ENCODE assay signal across 23 mouse cellular contexts in the genomic region with DNA sequence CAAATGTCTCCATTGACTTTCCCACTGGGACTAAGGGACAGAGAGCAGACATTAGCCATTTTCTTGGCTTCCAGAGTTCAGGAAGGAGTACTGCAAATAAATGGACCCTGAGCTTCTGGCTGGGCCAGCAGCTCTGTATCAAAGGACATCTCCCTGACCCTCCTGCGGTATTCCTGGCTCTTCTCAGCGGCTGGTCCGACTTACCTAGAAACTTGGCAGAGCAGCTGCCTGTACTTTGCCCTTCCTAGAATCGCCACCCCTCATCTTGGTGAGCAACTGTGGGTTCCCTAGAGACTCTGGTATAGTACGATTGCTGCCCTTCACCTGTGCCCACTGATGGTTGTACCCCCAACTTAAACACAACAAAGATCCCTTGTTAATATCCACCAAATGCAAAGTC. TPM values are rescaled to one million over a fixed set of nuclear protein-coding genes. Genes with fewer than 3 reads are reported as not detected.
DNase-seq lines count a peak whose midpoint lies in the region; ATAC-seq lines count a peak whose summit lies in the region.
"Had no signal": no experiment of that assay in that cellular context is flagged by ENCODE, and none has a peak within 500 bp of the region (broad histone marks: within the 10 kb centered on the region; RNA-seq: fewer than 3 reads in every experiment).

No protein-coding gene starts in this region.

- peaks cover 49% of the 10 kb centered on the region for H3K4me1 ChIP-seq in kidney, embryonic 15.5 days

- no peak overlapping the region for H3K9ac ChIP-seq in kidney, embryonic 15.5 days
- H3K9ac ChIP-seq: embryonic facial prominence, embryonic 12.5 days; embryonic facial prominence, embryonic 15.5 days; forebrain, postnatal 0 days; heart, embryonic 13.5 days; hindbrain, embryonic 14.5 days had no signal

- H3K27ac ChIP-seq in kidney, embryonic 15.5 days: no peak overlapping the region
- H3K27ac ChIP-seq: embryonic facial prominence, embryonic 12.5 days; embryonic facial prominence, embryonic 15.5 days; gastrocnemius, adult 2 months; heart, embryonic 10.5 days; heart, embryonic 13.5 days; hindbrain, embryonic 14.5 days had no signal

- WGBS in kidney, embryonic 15.5 days: 89% methylated on average over 5 of the region's 5 CpGs

- no peaks in the 10 kb centered on the region for H3K27me3 ChIP-seq in kidney, embryonic 15.5 days
- H3K27me3 ChIP-seq: embryonic facial prominence, embryonic 12.5 days; embryonic facial prominence, embryonic 15.5 days had no signal

- no peak for ATAC-seq in cerebellum, adult (ENCODE audit: insufficient number of reproducible peaks, low FRiP score, low TSS enrichment)
- ATAC-seq in kidney, embryonic 15.5 days (replicated peaks; ENCODE audit: low FRiP score): no peak
- ATAC-seq: activated CD4-positive, CD25-positive, alpha-beta regulatory T cell, adult 4 months; forebrain, embryonic 14.5 days; forebrain, postnatal 0 days had no signal

- no peaks in the 10 kb centered on the region for H3K9me3 ChIP-seq in kidney, embryonic 15.5 days (replicated peaks)
- H3K9me3 ChIP-seq: embryonic facial prominence, embryonic 12.5 days; embryonic facial prominence, embryonic 15.5 days; heart, embryonic 10.5 days; heart, embryonic 13.5 days had no signal

- no peak overlapping the region for H3K4me2 ChIP-seq in kidney, embryonic 15.5 days
- H3K4me2 ChIP-seq: embryonic facial prominence, embryonic 12.5 days; embryonic facial prominence, embryonic 15.5 days; heart, embryonic 13.5 days; hindbrain, embryonic 14.5 days had no signal

- no peak overlapping the region for H3K4me3 ChIP-seq in kidney, embryonic 15.5 days (replicated peaks)
- H3K4me3 ChIP-seq: embryonic facial prominence, embryonic 12.5 days; embryonic facial prominence, embryonic 15.5 days; gastrocnemius, adult 2 months; heart, embryonic 10.5 days; heart, embryonic 13.5 days had no signal

- peaks cover 16% of the 10 kb centered on the region for H3K36me3 ChIP-seq in kidney, embryonic 15.5 days

- peak; percentile 14 for DNase-seq in cerebellum, adult 11-12 months
- peak; percentile 59 for DNase-seq in kidney, adult 18-20 months
- DNase-seq in kidney, adult 9 months: peak; percentile 83
- no peak for DNase-seq in kidney, postnatal 10 days
- DNase-seq in thymus, postnatal 25 days: no peak
- DNase-seq: adrenal gland, adult 8-10 months; adrenal gland, postnatal 25 days; cerebellum, adult 2 months; forebrain, postnatal 0 days; gastrocnemius, postnatal 14 days; heart, adult 18-20 months; heart, postnatal 14 days; heart, postnatal 4 days had no signal

RNA-seq across cellular contexts. Expression of gene Mxra8, which starts 3.8 kb away (rescaled TPM):
- 90.7 and 106 TPM in 2 replicates for polyA plus RNA-seq in kidney, embryonic 15.5 days (2015; fragmentation: Nextera tagmentation; extraction: Ambion mirVana)

RNA-seq across cellular contexts. Expression of gene Dvl1, which starts 4.0 kb away (rescaled TPM):
- 5.2 and 5.3 TPM in 2 replicates for polyA plus RNA-seq in kidney, embryonic 15.5 days (2015; fragmentation: Nextera tagmentation; extraction: Ambion mirVana)

RNA-seq across cellular contexts. Expression of gene Aurkaip1, which starts 12.2 kb away (rescaled TPM):
- 149 and 158 TPM in 2 replicates for polyA plus RNA-seq in kidney, embryonic 15.5 days (2015; fragmentation: Nextera tagmentation; extraction: Ambion mirVana)

RNA-seq across cellular contexts. Expression of gene Tas1r3, which starts 19.9 kb away (rescaled TPM):
- 0.18 and 0.19 TPM in 2 replicates for polyA plus RNA-seq in kidney, embryonic 15.5 days (2015; fragmentation: Nextera tagmentation; extraction: Ambion mirVana)

RNA-seq across cellular contexts. Expression of gene Cptp, which starts 26.0 kb away (rescaled TPM):
- polyA plus RNA-seq in kidney, embryonic 15.5 days (2015; fragmentation: Nextera tagmentation; extraction: Ambion mirVana): 13.0 and 15.2 TPM in 2 replicates

Comparison
In these comparisons a context has a peak if more than half of its experiments do, and no peak if none do; other contexts are left out.
1. DNase-seq: peak in cerebellum, adult 11-12 months (single experiment), kidney, adult 18-20 months (single experiment) and kidney, adult 9 months (single experiment); none in kidney, postnatal 10 days (single experiment) and thymus, postnatal 25 days (single experiment).